Mouse (Mus musculus): ENCODE measurements around the gene Gm2007. TPM values are rescaled to one million over a fixed set of nuclear protein-coding genes. Genes with fewer than 3 reads are reported as not detected.
"Not testable (repeated sequence)": the region's sequence is repeated elsewhere in the genome, so short reads cannot be mapped to it uniquely, and the experiment has no call there.

Gene Gm2007
- not detected in 2 replicates for polyA plus RNA-seq (2014; fragmentation: Nextera tagmentation; extraction: Ambion mirVana)

GRCm38 (mm10) chr2:175741237-175741636, at the start of gene Gm2007:
Gm2007 (plus strand) TSS chr2:175741537.
- not testable (repeated sequence) for H3K4me2 ChIP-seq (replicated peaks; ENCODE audit: low read depth, low read length); H3K9ac ChIP-seq (replicated peaks; ENCODE audit: low read depth, low read length); H3K27me3 ChIP-seq (ENCODE audit: control insufficient read depth, insufficient read depth, low read length); ATAC-seq (ENCODE audit: insufficient number of reproducible peaks, insufficient read depth, low FRiP score, low read depth); H3K27ac ChIP-seq (ENCODE audit: low read length); H3K4me1 ChIP-seq (ENCODE audit: control insufficient read depth, insufficient read depth, low read length); H3K9me3 ChIP-seq (ENCODE audit: control insufficient read depth, low read depth, low read length); H3K4me3 ChIP-seq (ENCODE audit: low read depth, low read length); H3K36me3 ChIP-seq (ENCODE audit: control insufficient read depth, insufficient read depth, low read length)
- no CpG with 5 or more reads among the region's 2 CpGs for WGBS

- H3K27ac ChIP-seq (ENCODE audit: low read length); H3K9ac ChIP-seq (replicated peaks; ENCODE audit: low read depth, low read length); H3K4me1 ChIP-seq (ENCODE audit: control insufficient read depth, insufficient read depth, low read length); ATAC-seq (ENCODE audit: insufficient number of reproducible peaks, insufficient read depth, low FRiP score, low read depth); H3K27me3 ChIP-seq (ENCODE audit: control insufficient read depth, insufficient read depth, low read length); H3K9me3 ChIP-seq (ENCODE audit: control insufficient read depth, low read depth, low read length); H3K4me2 ChIP-seq (replicated peaks; ENCODE audit: low read depth, low read length); H3K36me3 ChIP-seq (ENCODE audit: control insufficient read depth, insufficient read depth, low read length); H3K4me3 ChIP-seq (ENCODE audit: low read depth, low read length): not testable (repeated sequence)
- no CpG with 5 or more reads among the region's 9 CpGs for WGBS
These were observed 37.8 kb upstream of the Gm2007 start, which contains the start of gene Zfp969 for GRCm38 (mm10) chr2:175703546-175703945. Zfp969 (minus strand) TSS chr2:175703646.

GRCm38 (mm10) chr2:175800993-175801392, 59.7 kb downstream of the Gm2007 start, which contains the start of gene Gm14288:
Gm14288 (minus strand) TSS chr2:175801093.
- not testable (repeated sequence) for H3K9me3 ChIP-seq (ENCODE audit: control insufficient read depth, low read depth, low read length); H3K36me3 ChIP-seq (ENCODE audit: control insufficient read depth, insufficient read depth, low read length); H3K4me1 ChIP-seq (ENCODE audit: control insufficient read depth, insufficient read depth, low read length); H3K4me3 ChIP-seq (ENCODE audit: low read depth, low read length); H3K27me3 ChIP-seq (ENCODE audit: control insufficient read depth, insufficient read depth, low read length); H3K4me2 ChIP-seq (replicated peaks; ENCODE audit: low read depth, low read length); ATAC-seq (ENCODE audit: insufficient number of reproducible peaks, insufficient read depth, low FRiP score, low read depth); H3K9ac ChIP-seq (replicated peaks; ENCODE audit: low read depth, low read length); H3K27ac ChIP-seq (ENCODE audit: low read length)
- no CpG with 5 or more reads among the region's 6 CpGs for WGBS

Other genes with a start within 250 kb of the Gm2007 start
- gene Gm11007, start 97.6 kb upstream of the Gm2007 start, polyA plus RNA-seq (2014; fragmentation: Nextera tagmentation; extraction: Ambion mirVana): not detected in 2 replicates
- 20.5 and 28.4 TPM in 2 replicates for gene Zfp969, start 37.9 kb upstream of the Gm2007 start, polyA plus RNA-seq (2014; fragmentation: Nextera tagmentation; extraction: Ambion mirVana)
- 1.5 and 8.7 TPM in 2 replicates for gene Gm14288, start 59.6 kb downstream of the Gm2007 start, polyA plus RNA-seq (2014; fragmentation: Nextera tagmentation; extraction: Ambion mirVana)
- gene Gm6710, start 127.7 kb downstream of the Gm2007 start, polyA plus RNA-seq (2014; fragmentation: Nextera tagmentation; extraction: Ambion mirVana): 26.0 and 29.1 TPM in 2 replicates
- gene Zfp966, start 189.6 kb downstream of the Gm2007 start, polyA plus RNA-seq (2014; fragmentation: Nextera tagmentation; extraction: Ambion mirVana): 5.9 and 6.3 TPM in 2 replicates
- gene Gm2026, start 223.8 kb downstream of the Gm2007 start, polyA plus RNA-seq (2014; fragmentation: Nextera tagmentation; extraction: Ambion mirVana): 29.8 and 36.4 TPM in 2 replicates

All from stomach, embryonic 14.5 days (tissue).